Mouse (Mus musculus) thymus, postnatal 36 days (tissue): ENCODE measurements around the gene Olfr835.

Source experiments
- DNase-seq, 2 experiments: peaks; one replicate each; pipeline ENCODE4 v3.0.0; 2022; ENCODE audit warnings: mixed read lengths in 2 of 2

The Olfr835 gene

DNA sequence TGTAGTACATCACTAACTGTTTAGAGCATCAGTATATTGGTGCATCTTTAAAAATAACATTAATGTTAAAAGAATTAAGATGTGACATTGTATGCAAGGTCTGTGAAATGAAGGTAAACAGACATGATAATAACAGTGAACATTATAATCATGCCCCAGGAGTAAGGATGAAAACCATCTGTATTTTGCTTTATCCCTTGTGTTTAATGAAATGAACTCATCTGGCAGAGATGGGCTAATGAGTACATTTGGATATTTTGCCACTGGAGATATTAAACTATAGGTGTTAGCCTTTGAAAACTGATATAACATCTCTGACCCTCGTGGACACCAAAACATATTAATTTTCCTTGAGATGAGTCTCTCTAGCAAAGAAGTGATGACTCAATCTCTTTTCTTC lies at the start of gene Olfr835:
Gene Olfr835, plus strand, starts transcription at position 301 of the 400 bp plus-strand sequence.
- DNase-seq: no peak

- no peak for DNase-seq
Observed at GRCm38 (mm10) chr9:18987690-18988089, 44.8 kb upstream of the Olfr835 start, which contains the start of gene Olfr834. Gene Olfr834 (plus strand): TSS chr9:18987990.

GRCm38 (mm10) chr9:19084986-19085385 lies 52.5 kb downstream of the Olfr835 start:
- DNase-seq: no peak
